ENCODE assay signal across 33 mouse cellular contexts in genomic region chr7:13059536-13059935, GRCm38 (mm10). TPM values are rescaled to one million over a fixed set of nuclear protein-coding genes. Genes with fewer than 3 reads are reported as not detected.
"Had no signal": no experiment of that assay in that cellular context is flagged by ENCODE, and none has a peak within 500 bp of the region (broad histone marks: within the 10 kb centered on the region; RNA-seq: fewer than 3 reads in every experiment).

No protein-coding gene starts in this region.

- DNase-seq: gastrocnemius, postnatal 14 days; gastrocnemius, postnatal 36 days; heart, adult 18-20 months; heart, postnatal 14 days; heart, postnatal 36 days; kidney, adult 11 months; kidney, adult 2 months; kidney, adult 9 months; kidney, postnatal 14 days; kidney, postnatal 36 days; layer of hippocampus, adult 9-11 months; layer of hippocampus, postnatal 36 days; left cerebral cortex, postnatal 4 days had no signal

- H3K4me2 ChIP-seq: heart, embryonic 11.5 days; heart, embryonic 13.5 days; heart, embryonic 15.5 days; hindbrain, embryonic 13.5 days; hindbrain, embryonic 15.5 days; kidney, embryonic 15.5 days; limb, embryonic 13.5 days; limb, embryonic 15.5 days; liver, embryonic 12.5 days had no signal

- ATAC-seq: hindbrain, postnatal 0 days; intestine, embryonic 16.5 days; liver, embryonic 12.5 days had no signal

- H3K9me3 ChIP-seq: heart, embryonic 13.5 days; heart, embryonic 15.5 days; hindbrain, embryonic 13.5 days; hindbrain, embryonic 15.5 days; limb, embryonic 15.5 days; liver, embryonic 12.5 days had no signal

- H3K27ac ChIP-seq: heart, embryonic 13.5 days; heart, embryonic 15.5 days; hindbrain, embryonic 13.5 days; hindbrain, embryonic 15.5 days; hindbrain, postnatal 0 days; kidney, embryonic 15.5 days; kidney, postnatal 0 days; limb, embryonic 13.5 days; limb, embryonic 15.5 days; liver, embryonic 12.5 days; liver, embryonic 14.5 days had no signal

- H3K9ac ChIP-seq: heart, embryonic 13.5 days; heart, embryonic 15.5 days; hindbrain, embryonic 13.5 days; hindbrain, embryonic 15.5 days; kidney, embryonic 15.5 days; limb, embryonic 13.5 days; limb, embryonic 15.5 days; liver, embryonic 12.5 days; liver, embryonic 14.5 days had no signal

- H3K4me1 ChIP-seq: heart, embryonic 13.5 days; heart, embryonic 15.5 days; hindbrain, embryonic 15.5 days; limb, embryonic 13.5 days; limb, embryonic 15.5 days had no signal

- H3K27me3 ChIP-seq: heart, embryonic 13.5 days; heart, embryonic 15.5 days; hindbrain, embryonic 13.5 days; hindbrain, embryonic 15.5 days; kidney, embryonic 15.5 days; limb, embryonic 13.5 days; limb, embryonic 15.5 days; liver, embryonic 12.5 days had no signal

- H3K4me3 ChIP-seq: heart, embryonic 13.5 days; heart, embryonic 15.5 days; hindbrain, embryonic 13.5 days; hindbrain, embryonic 15.5 days; kidney, embryonic 15.5 days; limb, embryonic 13.5 days; limb, embryonic 15.5 days; liver, embryonic 12.5 days had no signal

- H3K36me3 ChIP-seq: heart, embryonic 13.5 days; heart, embryonic 15.5 days; hindbrain, embryonic 13.5 days; hindbrain, embryonic 15.5 days; kidney, embryonic 15.5 days; limb, embryonic 13.5 days; limb, embryonic 15.5 days; liver, embryonic 12.5 days had no signal

RNA-seq across cellular contexts. Expression of gene Vmn1r85, which starts 35.4 kb away (rescaled TPM):
- polyA plus RNA-seq: gonadal fat pad, adult 2 months; heart, embryonic 11.5 days; heart, embryonic 13.5 days; heart, embryonic 15.5 days; heart, postnatal 0 days; intestine, embryonic 14.5 days; intestine, embryonic 16.5 days; kidney, adult 2 months; kidney, embryonic 15.5 days; kidney, postnatal 0 days; large intestine, adult 2 months; limb, embryonic 11.5 days; limb, embryonic 13.5 days; limb, embryonic 15.5 days; liver, adult 2 months; liver, embryonic 12.5 days; liver, embryonic 14.5 days; liver, embryonic 16.5 days had no signal
